Mouse (Mus musculus) cerebellum, adult 2 months (tissue): ENCODE results near the gene Rbm8a.

Source experiments
- CTCF ChIP-seq: fragments of 200-500 bp; IDR thresholded peaks from 2 replicates; pipeline ENCODE4 v1.5.1; 2011; ENCODE audit warnings: low read depth, mild to moderate bottlenecking, control low read depth, low read length, moderate library complexity, borderline replicate concordance; ENCODE audit not compliant: insufficient read depth
- POLR2A ChIP-seq: fragments of 200-500 bp; IDR thresholded peaks from 2 replicates; pipeline ENCODE4 v1.6.1; 2011; ENCODE audit warnings: low read length, control low read depth, borderline replicate concordance; ENCODE audit not compliant: insufficient read depth

- TF ChIP-seq CTCF (no peak), POLR2A (no peak)
Observed at GRCm38 (mm10) chr3:96595661-96596060, 34.1 kb upstream of the Rbm8a start.
